Mouse (Mus musculus) cerebellum, postnatal 14 days (tissue): ENCODE measurements at regions not wholly inside any gene's neighbourhood (a gene's known extent, or its start where the extent isn't known, plus 50 kb on each side); places are given as distances from the start of the nearest gene placed in this dataset.

Experiments
- DNase-seq, 2 experiments: peaks; one replicate each; pipeline ENCODE4 v3.0.0; 2021; ENCODE audit warnings: mixed read lengths in 2 of 2

GRCm38 (mm10) chr10:71754799-71755198 lies 407.2 kb downstream of the Ipmk start:
- no peak for DNase-seq

GRCm38 (mm10) chr10:71778903-71779302 lies 431.3 kb downstream of the Ipmk start:
- DNase-seq, result no peak

- peak; percentile 70 to 84 for DNase-seq
Observed at GRCm38 (mm10) chr10:71789241-71789640, 441.7 kb downstream of the Ipmk start.

GRCm38 (mm10) chr10:71789936-71790335 lies 442.4 kb downstream of the Ipmk start:
- peak; percentile 10 to 30 for DNase-seq

- DNase-seq, result no peak
Observed at GRCm38 (mm10) chr10:71798638-71799037, 451.1 kb downstream of the Ipmk start.

GRCm38 (mm10) chr10:71802457-71802856 lies 454.9 kb downstream of the Ipmk start:
- DNase-seq, result no peak

GRCm38 (mm10) chr10:71832633-71833032 lies 485.1 kb downstream of the Ipmk start:
- DNase-seq, result no peak

GRCm38 (mm10) chr10:71835018-71835417 lies 487.5 kb downstream of the Ipmk start:
- no peak for DNase-seq

- DNase-seq, result no peak
Observed at GRCm38 (mm10) chr10:71857089-71857488, 509.5 kb downstream of the Ipmk start.

GRCm38 (mm10) chr10:71857518-71857973 lies 510.0 kb downstream of the Ipmk start:
- DNase-seq, result peak; percentile 80 to 82

- no peak for DNase-seq
Observed at GRCm38 (mm10) chr10:71893726-71894125, 546.2 kb downstream of the Ipmk start.

GRCm38 (mm10) chr10:71905029-71905428 lies 557.5 kb downstream of the Ipmk start:
- no peak for DNase-seq
